Mouse (Mus musculus) hindbrain, embryonic 11.5 days (tissue): ENCODE results near the gene Tbrg4. TPM values are rescaled to one million over a fixed set of nuclear protein-coding genes. Genes with fewer than 3 reads are reported as not detected.

Experiments
- ATAC-seq: fragments of 200-750 bp; cut with Nextera tagmentation; 2 replicates; pipeline ENCODE4 v1.8.0; 2017; ENCODE audit warnings: mild to moderate bottlenecking, moderate TSS enrichment, moderate library complexity; ENCODE audit not compliant: low FRiP score
- DNase-seq: peaks from one replicate; pipeline ENCODE4 v3.0.0-alpha.2; 2015; ENCODE audit warnings: low spot score
- H3K27ac ChIP-seq: fragments of 300-500 bp; sonication (generic); 2 replicates; pipeline ENCODE4 v1.5.1; 2014; ENCODE audit warnings: mild to moderate bottlenecking, low read depth, low read length
- H3K27me3 ChIP-seq: fragments of 300-500 bp; sonication (generic); 2 replicates; pipeline ENCODE4 v1.6.1; 2014; ENCODE audit warnings: mild to moderate bottlenecking, low read length, moderate library complexity, mixed read lengths; ENCODE audit not compliant: control insufficient read depth, insufficient read depth
- H3K36me3 ChIP-seq: fragments of 300-500 bp; sonication (generic); 2 replicates; pipeline ENCODE4 v1.6.1; 2014; ENCODE audit warnings: mild to moderate bottlenecking, low read length, moderate library complexity, mixed read lengths; ENCODE audit not compliant: control insufficient read depth, insufficient read depth
- H3K4me1 ChIP-seq: fragments of 300-500 bp; sonication (generic); replicated peaks from 2 replicates; pipeline ENCODE4 v1.6.1; 2014; ENCODE audit warnings: low read length, mixed read lengths; ENCODE audit not compliant: control insufficient read depth, insufficient read depth
- H3K4me2 ChIP-seq: fragments of 300-500 bp; sonication (generic); replicated peaks from 2 replicates; pipeline ENCODE4 v1.6.1; 2014; ENCODE audit warnings: mild to moderate bottlenecking, low read depth, low read length
- H3K4me3 ChIP-seq: fragments of 300-500 bp; sonication (generic); 2 replicates; pipeline ENCODE4 v1.5.1; 2014; ENCODE audit warnings: low read depth, low read length
- H3K9ac ChIP-seq: fragments of 300-500 bp; sonication (generic); 2 replicates; pipeline ENCODE4 v1.6.1; 2014; ENCODE audit warnings: low read depth, low read length
- H3K9me3 ChIP-seq: fragments of 300-500 bp; sonication (generic); 2 replicates; pipeline ENCODE4 v1.6.1; 2016; ENCODE audit warnings: low read length; ENCODE audit not compliant: control insufficient read depth
- WGBS: fragments of 180-500 bp; shearing (Covaris S2); extraction: QIAGEN DNeasy Blood & Tissue Kit; methylation state at CpG from one replicate; pipeline ENCODE4 v1.1.7; 2014; 5-methylcytosine and 5-hydroxymethylcytosine counted together
- polyA plus RNA-seq: library from polyadenylated mRNA; unstranded; fragments of >200 nt; fragmentation: Nextera tagmentation; extraction: Ambion mirVana; gene quantifications from 2 replicates; pipeline ENCODE4 v1.2.1, GENCODE M21; 2014

Gene Tbrg4
- polyA plus RNA-seq, 1 experiment from 2014 or later: 31.8 TPM

- 12% methylated on average over 13 of the region's 13 CpGs for WGBS
- peak; percentile 0; the same call in 1 of the 2 replicates for ATAC-seq
- peak; percentile 47 for DNase-seq
These were observed 20.8 kb downstream of the Tbrg4 start for GRCm38 (mm10) chr11:6605021-6605481.

GRCm38 (mm10) chr11:6604604-6604936 lies 21.3 kb downstream of the Tbrg4 start:
- Histone ChIP-seq H3K4me3 (peak overlapping the region; percentile 52), H3K9ac (peak overlapping the region; percentile 77), H3K27ac (peak overlapping the region; percentile 85), H3K36me3 (no peaks in the 10 kb centered on the region), H3K4me1 (peaks cover 9% of the 10 kb centered on the region), H3K9me3 (no peaks in the 10 kb centered on the region), H3K4me2 (peak overlapping the region; percentile 57), H3K27me3 (peaks cover 4% of the 10 kb centered on the region)
- ATAC-seq (no peak), DNase-seq (no peak)

More at GRCm38 (mm10) chr11:6605021-6605481, 20.8 kb downstream of the Tbrg4 start:
- Histone ChIP-seq H3K4me2 (peak overlapping the region; percentile 57), H3K4me1 (peaks cover 5% of the 10 kb centered on the region), H3K27me3 (peaks cover 4% of the 10 kb centered on the region), H3K27ac (peak overlapping the region; percentile 85), H3K36me3 (no peaks in the 10 kb centered on the region), H3K9me3 (no peaks in the 10 kb centered on the region), H3K9ac (peak overlapping the region; percentile 77), H3K4me3 (peak overlapping the region; percentile 52)

GRCm38 (mm10) chr11:6603887-6604603 lies 21.8 kb downstream of the Tbrg4 start:
- H3K27ac ChIP-seq: 0 out of 2 replicates have a peak overlapping the region, but pooled peaks have one; percentile 48
- peak; percentile 35 for DNase-seq
- no peak for ATAC-seq

GRCm38 (mm10) chr11:6603224-6603623 lies 22.6 kb downstream of the Tbrg4 start:
- H3K4me1 ChIP-seq: peaks cover 21% of the 10 kb centered on the region
- no peaks in the 10 kb centered on the region for H3K36me3 ChIP-seq
- peaks cover 4% of the 10 kb centered on the region for H3K27me3 ChIP-seq
- ATAC-seq (no peak), DNase-seq (no peak)
- H3K27ac ChIP-seq: no peak overlapping the region
- H3K4me2 ChIP-seq: peak overlapping the region; percentile 57
- H3K9me3 ChIP-seq: no peaks in the 10 kb centered on the region
- 85% methylated on average over 9 of the region's 9 CpGs for WGBS
- H3K4me3 ChIP-seq: 0 out of 2 replicates have a peak overlapping the region, but pooled peaks have one; percentile 52
- H3K9ac ChIP-seq: no peak overlapping the region

More at GRCm38 (mm10) chr11:6603887-6604603, 21.8 kb downstream of the Tbrg4 start:
- Histone ChIP-seq H3K4me2 (peak overlapping the region; percentile 57), H3K27me3 (peaks cover 4% of the 10 kb centered on the region), H3K4me3 (peak overlapping the region; percentile 52), H3K4me1 (peaks cover 13% of the 10 kb centered on the region), H3K36me3 (no peaks in the 10 kb centered on the region), H3K9me3 (no peaks in the 10 kb centered on the region), H3K9ac (peak overlapping the region; percentile 77)
- WGBS: 47% methylated on average over 12 of the region's 12 CpGs

- Histone ChIP-seq H3K9me3 (no peaks in the 10 kb centered on the region), H3K27me3 (peaks cover 4% of the 10 kb centered on the region), H3K4me1 (peaks cover 22% of the 10 kb centered on the region), H3K4me3 (no peak overlapping the region), H3K9ac (no peak overlapping the region), H3K4me2 (no peak overlapping the region), H3K27ac (no peak overlapping the region), H3K36me3 (no peaks in the 10 kb centered on the region)
- DNase-seq (no peak), ATAC-seq (no peak)
- WGBS: 86% methylated on average over 9 of the region's 9 CpGs
These were observed 23.2 kb downstream of the Tbrg4 start for GRCm38 (mm10) chr11:6602662-6603061.

GRCm38 (mm10) chr11:6601649-6602480 lies 24.0 kb downstream of the Tbrg4 start:
- ATAC-seq (no peak), DNase-seq (no peak)
- H3K4me2 ChIP-seq: no peak overlapping the region
- peaks cover 22% of the 10 kb centered on the region for H3K4me1 ChIP-seq
- no peaks in the 10 kb centered on the region for H3K9me3 ChIP-seq
- 83% methylated on average over 20 of the region's 20 CpGs for WGBS
- no peak overlapping the region for H3K9ac ChIP-seq
- peaks cover 4% of the 10 kb centered on the region for H3K27me3 ChIP-seq
- H3K36me3 ChIP-seq: no peaks in the 10 kb centered on the region
- no peak overlapping the region for H3K4me3 ChIP-seq
- H3K27ac ChIP-seq: no peak overlapping the region

GRCm38 (mm10) chr11:6600284-6600944 lies 25.5 kb downstream of the Tbrg4 start:
- Histone ChIP-seq H3K4me2 (no peak overlapping the region), H3K4me1 (peaks cover 22% of the 10 kb centered on the region), H3K36me3 (no peaks in the 10 kb centered on the region), H3K4me3 (no peak overlapping the region), H3K27me3 (peaks cover 4% of the 10 kb centered on the region), H3K27ac (peak overlapping the region; percentile 83), H3K9me3 (no peaks in the 10 kb centered on the region), H3K9ac (no peak overlapping the region)
- ATAC-seq: no peak
- no peak for DNase-seq
- WGBS: 85% methylated on average over 8 of the region's 8 CpGs

GRCm38 (mm10) chr11:6599831-6600230 lies 26.0 kb downstream of the Tbrg4 start:
- Histone ChIP-seq H3K36me3 (no peaks in the 10 kb centered on the region), H3K27ac (peak overlapping the region; percentile 83), H3K27me3 (peaks cover 1% of the 10 kb centered on the region), H3K9ac (peak overlapping the region; percentile 40; the same call in 1 of the 2 replicates), H3K9me3 (no peaks in the 10 kb centered on the region), H3K4me3 (no peak overlapping the region), H3K4me2 (no peak overlapping the region; the same call in 1 of the 2 replicates), H3K4me1 (peaks cover 22% of the 10 kb centered on the region)
- peak; percentile 8 for DNase-seq
- peak; percentile 10; the same call in 1 of the 2 replicates for ATAC-seq
- WGBS: 77% methylated on average over 6 of the region's 6 CpGs
